Mouse (Mus musculus) left cerebral cortex, postnatal 25 days (tissue): ENCODE results near the gene Dynlrb2. TPM values are rescaled to one million over a fixed set of nuclear protein-coding genes. Genes with fewer than 3 reads are reported as not detected.

Source experiments
- DNase-seq, 2 experiments: peaks; one replicate each; pipeline ENCODE4 v3.0.0; 2022; ENCODE audit warnings: low spot score in 2 of 2, mixed read lengths in 1 of 2
- intact Hi-C: fragments of 180-260 bp; cut with DNase I; formaldehyde crosslinking; loops from one replicate; pipeline ENCODE4 v1.15.1; 2025
- total RNA-seq, 2 experiments: library from RNA; stranded (reverse); gene quantifications; 2 replicates each; pipeline ENCODE4 v1.2.3; 2021

The Dynlrb2 gene
- 1 to 10 TPM; 1.9 to 2.4 TPM for total RNA-seq

DNA sequence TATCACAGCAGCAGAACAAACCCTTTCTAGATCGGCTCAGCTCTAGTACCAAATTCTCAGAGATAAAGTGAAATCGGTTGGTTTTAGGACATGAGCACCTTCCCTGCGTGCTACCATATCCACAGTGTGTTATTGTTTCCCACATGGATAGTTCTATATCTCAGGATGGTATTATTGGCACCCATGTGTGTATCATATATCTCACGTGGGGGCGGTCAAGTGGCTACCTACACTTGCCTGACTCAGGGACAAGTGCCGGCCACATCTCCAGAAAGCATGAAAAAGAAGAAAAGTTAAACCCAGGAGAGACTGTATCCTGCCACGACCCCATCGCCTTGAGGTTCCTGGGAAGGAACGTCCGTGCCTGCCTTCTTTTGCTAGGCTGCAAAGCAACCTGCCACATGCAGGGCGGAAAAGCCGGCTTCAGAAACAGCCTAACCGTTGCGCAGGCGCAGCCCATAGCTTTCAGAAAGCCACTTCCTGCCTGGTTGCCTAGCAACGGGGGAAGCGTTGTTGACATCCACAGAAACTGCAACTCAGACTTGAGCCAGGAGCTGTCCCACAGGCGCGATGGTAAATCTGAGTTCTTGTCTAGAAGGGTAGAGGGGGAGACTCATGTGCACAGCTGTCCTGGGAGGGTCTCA, at the start of gene Dynlrb2:
Gene Dynlrb2 (plus strand): TSS at position 498 of the 644 bp plus-strand sequence.
- peak; percentile 93 to 96 for DNase-seq
- intact Hi-C loops = loop anchor here (5.0 kb wide), 2 partner anchors 48 to 113 kb away; no protein-coding TSS in a partner anchor

DNA sequence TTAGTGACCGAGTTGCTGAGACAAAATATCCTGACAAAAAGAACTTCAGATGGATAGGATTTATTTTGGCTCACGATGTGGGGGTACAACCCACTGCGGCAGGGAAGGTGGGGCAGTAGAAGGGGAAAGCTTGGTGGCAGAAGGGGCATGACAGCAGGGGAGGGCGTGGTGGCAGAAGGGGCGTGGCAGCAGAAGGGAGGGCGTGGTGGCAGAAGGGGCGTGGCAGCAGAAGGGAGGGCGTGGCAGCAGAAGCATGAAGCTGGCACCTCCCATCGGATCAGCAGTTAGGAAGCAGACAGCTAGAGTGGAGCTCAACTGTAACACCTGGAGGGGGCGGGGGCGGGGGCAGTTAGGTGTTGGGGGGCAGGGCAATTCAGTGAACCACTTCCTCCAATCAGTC, 46.2 kb upstream of the Dynlrb2 start:
- intact Hi-C loops = no loop called here
- no peak for DNase-seq

DNA sequence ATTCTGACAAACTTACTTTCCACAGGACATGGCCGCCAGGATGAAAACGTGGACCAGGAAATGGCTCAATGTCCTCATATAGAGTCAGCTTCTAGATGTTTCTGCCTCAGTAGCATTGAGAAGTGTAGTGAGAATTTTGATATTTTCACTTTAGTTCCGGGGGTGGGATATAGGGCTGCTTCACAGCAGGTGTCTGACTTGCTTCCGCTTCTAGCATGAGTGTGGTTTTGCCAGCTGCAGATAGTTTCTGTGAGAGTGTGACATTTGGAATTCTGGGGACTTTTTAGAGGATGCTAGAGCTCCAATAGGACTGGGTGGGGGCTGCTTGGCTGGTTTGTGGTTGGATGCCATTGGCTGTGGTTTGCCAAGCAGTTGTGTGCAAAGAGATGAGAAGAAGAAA, 43.3 kb upstream of the Dynlrb2 start:
- intact Hi-C loops = no loop called here
- no peak for DNase-seq

DNA sequence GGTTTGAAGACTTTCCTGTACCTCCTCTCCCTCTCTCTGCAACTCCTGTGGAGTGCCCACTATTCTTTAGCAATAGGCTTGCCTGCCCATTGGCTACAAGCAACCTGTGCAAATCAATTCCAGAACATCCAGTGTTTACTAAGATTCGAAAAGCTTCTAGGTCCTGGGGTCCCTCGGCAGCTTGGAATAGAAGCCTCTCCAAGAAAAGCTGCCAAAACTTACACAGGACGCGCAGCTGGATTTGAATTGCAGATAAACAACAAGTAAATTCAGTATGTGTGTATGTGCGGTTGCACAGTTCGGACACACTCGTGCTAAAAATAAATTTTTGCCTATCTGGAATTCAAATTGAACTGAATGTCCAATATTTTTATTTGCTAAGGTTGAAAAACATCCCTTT, 38.2 kb upstream of the Dynlrb2 start:
- DNase-seq = no peak
- intact Hi-C loops = no loop called here

DNA sequence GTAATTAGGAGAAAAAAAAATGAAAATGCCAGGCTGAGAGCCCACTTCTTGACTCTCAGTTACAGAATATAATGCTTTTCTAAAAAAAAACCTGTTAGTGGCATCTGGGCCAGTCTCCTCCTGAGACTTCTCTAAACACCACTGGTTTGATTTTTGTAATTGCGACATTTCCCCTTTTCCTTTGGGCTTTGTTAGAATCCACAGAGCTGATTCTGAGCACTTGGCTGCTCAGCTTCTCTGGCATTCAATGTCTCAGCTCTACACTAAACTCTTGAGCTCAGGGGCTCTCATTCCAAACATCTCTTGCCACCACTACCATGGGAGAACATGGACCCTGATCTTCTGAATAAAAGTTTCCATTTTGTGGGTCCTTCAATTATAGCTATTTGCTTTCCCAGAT, 37.7 kb upstream of the Dynlrb2 start:
- no peak for DNase-seq
- intact Hi-C loops = no loop called here

DNA sequence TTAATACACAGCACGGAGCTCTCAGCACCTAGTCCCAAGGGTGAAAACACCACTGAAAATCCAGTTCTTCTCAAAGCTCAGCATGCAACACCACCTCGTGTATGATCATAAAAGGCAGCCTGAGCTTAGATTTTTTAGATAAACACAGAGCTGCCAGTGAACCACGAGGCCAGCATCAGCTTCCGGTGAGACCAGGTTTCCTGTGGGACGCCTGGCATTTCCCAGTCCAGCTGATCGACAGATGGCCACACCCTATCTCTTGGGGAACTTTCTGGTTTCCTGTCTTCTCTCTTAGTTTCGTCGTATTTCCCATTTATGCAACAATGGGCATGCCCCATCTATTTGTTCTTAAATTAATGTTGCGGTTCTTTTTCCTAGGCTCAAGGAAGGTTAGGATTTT, 26.8 kb upstream of the Dynlrb2 start:
- no peak for DNase-seq

DNA sequence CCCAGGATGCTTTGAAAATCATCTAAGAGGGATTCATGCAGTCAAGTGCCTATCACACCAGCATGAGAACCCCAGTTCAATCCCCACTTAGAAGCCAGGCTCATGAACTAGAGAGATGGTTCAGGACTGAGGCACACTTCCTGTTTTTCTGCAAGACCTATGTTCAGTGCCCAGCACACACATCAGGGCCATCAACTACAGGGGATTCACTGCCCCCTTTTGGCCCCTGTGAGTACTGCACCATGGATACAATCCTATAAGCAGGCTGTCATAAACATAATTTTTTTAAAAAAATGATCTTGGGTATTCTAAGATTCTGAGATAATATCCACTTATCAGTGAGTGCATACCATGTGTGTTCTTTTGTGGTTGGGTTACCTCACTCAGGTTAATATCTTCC, 26.1 kb upstream of the Dynlrb2 start:
- intact Hi-C loops = no loop called here
- DNase-seq = no peak

More for the DNA sequence above, 26.8 kb upstream of the Dynlrb2 start:
- intact Hi-C loops = no loop called here

DNA sequence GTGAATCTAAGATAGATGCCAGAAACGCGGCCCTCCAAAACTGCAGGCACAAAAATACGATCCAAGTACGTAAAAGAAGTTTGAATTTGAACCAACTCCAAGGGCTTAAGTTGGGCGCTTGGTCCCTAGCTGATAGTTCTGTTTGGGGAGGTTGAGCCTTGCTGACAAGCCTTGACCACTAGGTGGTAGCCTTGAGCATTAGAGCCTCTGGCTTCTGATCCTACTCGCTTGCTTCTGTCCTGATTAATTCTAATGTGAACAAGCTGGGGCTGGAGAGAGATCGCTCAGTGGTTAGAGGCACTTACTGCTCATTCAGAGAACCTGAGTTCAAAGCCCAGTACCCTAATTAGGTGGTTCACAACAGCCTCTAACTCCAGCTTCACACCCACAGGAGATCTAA, 23.9 kb upstream of the Dynlrb2 start:
- peak; percentile 57 to 71 for DNase-seq
- intact Hi-C loops = loop anchor here (2.0 to 5.0 kb wide), 3 partner anchors 251 to 392 kb away; partner anchors contain the start of gene Cdyl2

DNA sequence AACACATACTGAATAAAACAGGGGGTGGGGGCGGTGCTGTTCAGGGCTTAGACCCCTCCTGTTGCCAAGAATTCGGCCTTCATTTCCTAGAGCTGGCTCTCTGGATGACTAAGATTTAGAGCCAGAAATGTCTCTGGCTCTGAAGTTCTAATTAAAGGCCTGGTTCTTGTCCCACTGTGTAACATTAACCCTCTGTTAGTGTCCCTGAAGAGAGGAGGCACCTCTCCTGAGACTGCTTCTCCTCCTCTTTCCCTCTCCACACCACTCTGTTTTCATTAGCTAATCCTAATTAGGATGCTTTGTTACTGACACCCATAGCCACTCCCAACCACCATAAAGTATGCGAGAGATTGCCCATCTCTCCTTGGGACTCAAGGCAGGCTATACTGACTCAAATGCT, 22.0 kb upstream of the Dynlrb2 start:
- no peak for DNase-seq
- intact Hi-C loops = loop anchor here (5.0 kb wide), 2 partner anchors 250 to 275 kb away; partner anchors contain the start of gene Cdyl2

DNA sequence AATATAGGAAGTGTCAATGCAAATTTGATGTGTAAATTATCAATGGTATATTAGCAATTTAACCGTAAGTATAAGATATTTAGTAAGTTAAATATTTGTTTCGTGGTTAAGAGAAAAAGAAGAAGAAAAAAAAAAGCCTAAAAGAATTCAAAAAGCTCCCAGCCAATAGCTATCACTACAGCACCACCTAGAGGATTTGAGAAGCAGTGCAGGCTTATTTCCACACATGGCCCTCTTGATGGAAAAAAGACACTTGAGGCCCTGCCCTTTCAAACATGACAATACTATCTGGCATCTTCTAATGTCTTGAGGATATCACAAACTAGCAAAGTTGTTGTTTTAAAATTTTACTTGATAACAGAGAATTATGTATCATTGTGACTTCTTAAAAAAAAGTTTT, 20.7 kb upstream of the Dynlrb2 start:
- intact Hi-C loops = loop anchor here (5.0 kb wide), 2 partner anchors 248 to 273 kb away; partner anchors contain the start of gene Cdyl2
- DNase-seq = peak in 1 of 2 experiments; percentile 26

DNA sequence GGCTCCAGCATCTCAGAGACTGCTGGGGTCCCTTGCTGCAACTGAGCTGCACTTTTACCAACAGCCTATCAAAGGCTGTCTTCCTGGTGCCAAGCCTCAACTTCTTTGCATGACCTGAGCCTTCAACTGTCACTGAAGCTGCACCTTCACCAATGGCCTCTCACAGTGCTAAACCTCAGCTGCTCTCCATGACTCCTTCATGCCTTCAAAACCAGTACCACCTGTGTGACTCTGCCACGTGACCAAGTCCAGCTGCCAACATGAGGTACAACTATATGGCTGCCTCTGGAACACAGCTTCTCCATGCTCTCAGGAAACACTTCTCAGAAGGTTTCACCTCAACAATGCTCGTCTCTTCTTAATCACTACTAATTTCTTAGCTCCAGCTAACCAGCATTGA, 16.2 kb upstream of the Dynlrb2 start:
- intact Hi-C loops = no loop called here
- DNase-seq = no peak

DNA sequence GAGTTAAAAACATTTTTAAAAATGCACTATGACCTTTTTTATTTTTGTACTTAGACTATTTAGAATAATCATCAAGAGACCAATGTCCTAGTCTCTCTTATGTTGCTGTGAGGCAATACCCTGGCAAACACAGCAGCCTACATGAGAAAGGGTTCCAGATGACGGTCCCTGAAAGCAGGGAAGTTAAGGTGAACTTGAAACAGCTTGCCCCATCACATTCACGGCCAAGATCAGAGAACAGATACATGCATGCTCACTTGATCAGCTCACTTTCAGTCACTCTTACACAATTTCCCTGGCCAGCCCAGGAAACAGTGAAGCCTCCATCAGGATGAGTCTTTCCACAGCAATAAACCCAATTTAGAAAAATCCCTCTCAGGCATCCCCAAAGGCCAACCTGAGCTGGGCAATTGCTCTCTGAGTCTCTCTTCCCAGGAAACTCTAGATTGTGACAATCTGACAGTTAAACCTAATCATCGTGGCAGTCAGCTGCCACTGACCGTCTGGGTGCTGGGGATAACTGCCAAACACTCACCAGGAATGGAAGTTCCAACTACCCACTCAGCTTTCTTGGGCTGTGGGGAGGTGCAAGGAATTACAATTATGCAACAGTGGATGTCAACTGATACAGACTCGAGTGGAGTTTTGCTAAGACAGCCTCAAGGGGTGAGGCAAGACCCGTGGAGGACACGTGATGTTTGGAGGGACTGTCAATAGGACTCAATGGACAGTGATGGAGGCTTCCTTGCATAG, 4.5 kb upstream of the Dynlrb2 start:
- peak in 1 of 2 experiments; percentile 65 for DNase-seq
- intact Hi-C loops = loop anchor here (5.0 kb wide), 2 partner anchors 52 to 117 kb away; no protein-coding TSS in a partner anchor

DNA sequence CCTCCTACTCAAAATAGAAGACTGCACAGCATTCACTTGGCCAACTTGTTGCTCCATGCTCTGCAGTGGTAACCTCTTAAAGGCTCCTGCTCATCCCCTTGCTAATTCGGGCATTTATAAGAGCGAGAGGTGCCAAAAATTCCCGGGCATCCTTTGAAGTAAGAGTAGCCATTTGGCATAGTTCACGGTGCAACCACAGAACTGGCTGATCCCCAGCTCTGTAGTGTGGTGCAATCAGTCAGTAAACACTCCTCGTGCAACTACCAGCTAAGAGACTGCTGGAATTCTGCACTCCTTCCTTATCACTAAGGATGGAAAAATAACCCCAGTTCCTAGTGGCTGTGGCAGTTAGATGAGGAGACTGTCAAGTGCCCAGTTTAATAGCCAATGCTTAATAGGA, 3.9 kb downstream of the Dynlrb2 start:
- intact Hi-C loops = no loop called here
- no peak for DNase-seq

DNA sequence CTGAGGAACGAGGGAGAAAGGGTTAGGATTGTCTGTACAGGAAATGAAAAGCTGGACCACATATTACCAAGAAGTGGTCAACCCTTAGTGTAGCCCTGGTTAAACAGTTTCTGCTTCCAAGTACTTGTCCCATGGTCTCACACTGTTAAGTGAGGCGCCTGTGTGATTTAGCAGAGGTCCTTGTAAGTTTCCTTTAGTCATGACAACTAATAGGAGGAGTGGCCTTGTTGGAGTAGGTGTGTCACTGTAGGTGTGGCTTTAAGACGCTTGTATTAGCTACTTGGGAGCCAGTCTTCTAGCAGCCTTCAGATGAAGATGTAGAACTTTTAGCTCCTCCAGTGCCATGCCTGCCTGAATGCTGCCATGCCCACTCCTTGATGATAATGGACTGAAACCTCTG, 4.5 kb downstream of the Dynlrb2 start:
- no peak for DNase-seq

DNA sequence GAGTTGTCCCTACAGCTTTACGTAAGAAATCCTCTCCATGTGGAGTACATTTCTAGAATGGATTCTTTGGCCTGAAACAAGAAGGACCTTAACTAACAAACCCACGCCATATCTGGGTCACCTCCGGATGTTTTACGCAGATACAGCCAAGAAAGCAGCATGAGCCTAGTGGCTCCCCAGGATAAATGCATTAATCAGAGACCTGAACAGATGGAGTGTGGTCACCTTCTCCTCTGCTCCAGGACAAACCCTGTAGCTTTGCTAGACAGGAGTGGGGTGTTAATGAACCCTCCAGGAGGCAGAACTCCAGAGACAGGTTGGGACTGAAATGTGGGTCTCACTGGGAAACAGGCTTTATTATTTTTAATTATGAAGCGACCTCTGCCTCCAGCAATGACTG, 14.9 kb downstream of the Dynlrb2 start:
- DNase-seq = no peak
- intact Hi-C loops = no loop called here

More for the DNA sequence above, 4.5 kb downstream of the Dynlrb2 start:
- intact Hi-C loops = no loop called here

DNA sequence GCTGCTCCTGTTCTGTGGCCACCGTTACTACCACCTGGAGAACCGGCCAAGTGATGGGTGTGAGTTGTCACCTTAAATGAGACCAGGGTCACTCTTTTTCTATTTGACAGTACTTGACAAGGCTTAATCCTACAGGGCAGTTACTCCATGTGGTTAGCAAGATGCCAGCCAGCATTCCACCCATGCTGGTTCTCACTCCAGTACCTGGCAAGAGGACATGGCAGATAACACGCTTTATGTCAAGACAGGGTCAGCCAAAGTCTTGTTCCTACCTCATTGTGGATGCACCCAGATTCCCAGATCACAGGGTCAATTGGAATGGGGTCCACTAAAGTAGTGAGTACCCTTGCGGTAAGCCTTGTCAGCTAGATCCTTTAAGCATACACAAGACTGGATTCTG, 16.4 kb downstream of the Dynlrb2 start:
- no peak for DNase-seq
- intact Hi-C loops = no loop called here

DNA sequence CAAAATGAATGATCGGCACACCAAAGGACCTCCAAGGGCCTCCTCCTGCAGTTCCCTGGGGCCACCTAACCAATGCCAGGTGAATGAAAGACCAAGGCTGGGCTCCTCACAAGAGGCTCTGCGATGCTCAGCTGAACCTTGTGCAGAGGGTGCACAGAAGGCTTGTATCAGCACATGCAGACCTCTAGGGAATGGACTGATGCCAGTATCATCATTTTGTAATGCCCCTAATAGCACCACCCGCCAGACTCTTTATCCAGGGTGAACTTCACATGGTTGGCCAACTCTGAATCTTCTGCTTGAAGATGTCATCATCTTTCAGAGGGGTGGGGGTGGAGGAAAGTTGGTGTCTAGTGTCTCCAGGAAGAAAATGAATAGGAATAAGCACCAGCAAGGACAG, 16.9 kb downstream of the Dynlrb2 start:
- intact Hi-C loops = no loop called here
- no peak for DNase-seq

DNA sequence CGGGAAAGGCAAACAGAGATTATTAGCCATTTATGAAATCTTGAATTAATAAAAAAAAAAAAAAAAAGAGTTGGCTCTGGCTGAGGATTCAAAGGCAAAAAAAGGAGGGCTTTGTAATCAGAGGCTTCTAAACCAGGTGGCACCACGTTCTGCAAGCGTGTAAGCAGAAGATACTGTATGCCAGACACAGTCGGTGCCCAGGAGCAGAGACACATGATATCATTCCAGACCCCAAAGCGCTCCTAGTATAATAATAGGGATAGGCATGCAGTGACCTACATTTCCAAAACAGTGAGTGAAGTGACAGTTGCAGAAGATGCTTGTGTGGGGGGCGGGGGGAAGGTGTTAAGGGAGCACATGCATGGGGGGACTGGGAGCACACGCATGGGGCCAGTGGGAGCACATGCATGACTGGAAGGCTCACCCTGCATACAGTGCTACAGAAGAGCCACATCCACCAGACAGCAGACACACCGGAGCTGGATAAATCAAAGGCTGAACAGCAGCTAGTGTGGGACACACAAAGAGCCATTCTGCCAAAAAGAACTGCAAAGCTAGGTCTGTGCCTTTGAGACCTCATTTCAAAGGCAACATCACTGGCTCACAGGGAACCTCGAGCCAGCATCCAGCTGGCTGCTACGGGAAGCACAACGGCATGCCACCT, 17.5 kb downstream of the Dynlrb2 start:
- intact Hi-C loops = no loop called here
- no peak for DNase-seq

DNA sequence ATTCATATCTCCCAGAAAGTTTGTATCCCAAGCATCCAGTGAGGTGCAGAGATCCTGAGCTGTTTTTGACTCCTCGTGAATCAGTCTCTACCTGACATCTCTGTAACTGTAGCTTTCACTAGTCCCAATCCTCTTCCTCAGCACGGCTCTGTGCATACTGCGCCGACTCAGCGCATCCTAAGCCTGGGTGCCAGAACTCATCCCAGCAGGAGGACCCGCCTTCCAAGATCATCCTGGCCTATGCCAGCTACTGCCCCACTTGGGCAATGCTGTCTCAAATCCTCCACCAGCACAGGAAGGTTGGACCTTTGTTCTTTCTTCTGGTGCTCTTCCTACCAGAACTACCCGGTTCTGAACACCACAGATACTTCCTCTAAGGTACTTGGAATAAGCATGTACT, 20.1 kb downstream of the Dynlrb2 start:
- no peak for DNase-seq
- intact Hi-C loops = no loop called here

DNA sequence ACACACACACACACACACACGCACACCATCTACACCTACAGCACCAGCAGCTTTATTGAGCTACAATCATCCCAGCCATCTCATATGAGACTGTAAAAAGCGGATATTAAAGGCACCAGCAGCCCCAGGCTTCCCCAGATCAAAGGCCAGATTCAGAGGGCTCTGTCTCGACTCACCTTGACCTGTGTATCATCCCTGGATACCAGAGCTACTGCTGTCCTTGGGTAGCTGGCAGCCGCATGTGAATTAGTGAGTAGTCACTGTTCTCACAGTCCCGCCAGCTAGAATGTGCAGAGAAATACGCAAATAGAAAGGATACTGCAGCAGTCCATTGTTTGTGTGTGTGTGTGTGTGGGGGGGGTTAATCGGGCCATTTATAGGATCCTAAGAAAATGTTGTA, 24.0 kb downstream of the Dynlrb2 start:
- intact Hi-C loops = no loop called here
- no peak for DNase-seq

DNA sequence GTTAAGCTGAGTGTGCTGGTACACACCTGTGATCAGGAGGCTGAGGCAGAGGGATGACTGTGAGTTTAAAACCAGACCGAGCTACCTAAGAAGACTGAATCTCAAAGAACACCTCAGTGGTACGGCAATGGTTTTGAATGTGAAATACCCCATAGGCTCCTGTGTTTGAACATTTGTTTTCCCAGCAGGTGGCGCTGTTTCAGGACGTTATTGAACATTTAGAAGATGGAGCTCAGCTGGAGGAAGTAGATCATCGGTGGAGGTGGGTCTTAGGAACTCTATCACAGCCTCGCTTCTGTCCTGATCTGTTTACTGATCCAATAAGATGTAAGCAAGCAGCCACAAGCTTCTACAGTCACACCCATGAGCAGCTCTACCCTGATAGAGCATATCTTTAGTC, 28.3 kb downstream of the Dynlrb2 start:
- no peak for DNase-seq

More for the DNA sequence above, 28.3 kb downstream of the Dynlrb2 start:
- intact Hi-C loops = no loop called here
